ENCODE assay signal across 13 mouse cellular contexts in the genomic region with DNA sequence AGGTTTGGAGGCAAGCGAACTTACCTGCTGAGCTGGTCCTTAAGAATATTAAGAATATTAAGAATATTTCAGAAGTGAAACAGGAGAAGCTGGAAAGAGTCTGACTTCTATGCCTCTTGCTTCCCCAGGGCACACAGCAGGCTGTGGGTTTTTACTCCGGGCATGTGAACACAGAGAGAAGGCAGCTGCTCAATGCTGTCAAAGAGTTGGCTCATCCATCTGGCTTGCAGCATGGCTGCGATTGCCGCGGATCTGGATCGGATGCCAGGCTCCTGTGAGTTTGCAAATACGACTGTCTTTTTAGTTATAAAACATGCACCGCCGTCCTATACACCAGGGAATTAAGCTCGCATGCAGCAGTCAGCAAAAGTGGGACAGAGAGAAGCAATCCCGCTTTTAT. TPM values are rescaled to one million over a fixed set of nuclear protein-coding genes. Genes with fewer than 3 reads are reported as not detected.
A peak's percentile ranks its signal among the peaks of the same experiment; 100 is the strongest.
DNase-seq lines count a peak whose midpoint lies in the region; ATAC-seq and TF ChIP-seq lines count a peak whose summit lies in the region.
"Had no signal": no experiment of that assay in that cellular context is flagged by ENCODE, and none has a peak within 500 bp of the region (broad histone marks: within the 10 kb centered on the region; RNA-seq: fewer than 3 reads in every experiment).

No protein-coding gene starts in this region.

- peak; percentile 70 for DNase-seq in hindbrain, postnatal 0 days (ENCODE audit: low spot score)
- DNase-seq in hindbrain, embryonic 11.5 days (ENCODE audit: low spot score) = no peak
- DNase-seq in gastrocnemius, postnatal 10 days = peak; percentile 52
- peak; percentile 56 to 68 for DNase-seq in left cerebral cortex, postnatal 14 days (ENCODE audit: low spot score in 2 of 2)
- DNase-seq in right cerebral cortex, postnatal 36 days (ENCODE audit: low spot score in 2 of 2) = peak; percentile 24 to 35
- DNase-seq in spleen, postnatal 10 days (ENCODE audit: low spot score in 2 of 2) = no peak
- no peak for DNase-seq in liver

- H3K9ac ChIP-seq in hindbrain, postnatal 0 days (replicated peaks; ENCODE audit: low read length) = no peak overlapping the region
- no peak overlapping the region for H3K9ac ChIP-seq in hindbrain, embryonic 11.5 days (ENCODE audit: low read depth, low read length)
- H3K9ac ChIP-seq: embryonic facial prominence, embryonic 12.5 days; liver, embryonic 15.5 days had no signal

- no peaks in the 10 kb centered on the region for H3K4me1 ChIP-seq in hindbrain, postnatal 0 days (ENCODE audit: insufficient read depth, low read length)
- H3K4me1 ChIP-seq in hindbrain, embryonic 11.5 days (replicated peaks; ENCODE audit: control insufficient read depth, insufficient read depth, low read length) = no peaks in the 10 kb centered on the region
- H3K4me1 ChIP-seq: liver, embryonic 15.5 days had no signal

- H3K27ac ChIP-seq in hindbrain, postnatal 0 days = no peak overlapping the region
- no peak overlapping the region for H3K27ac ChIP-seq in hindbrain, embryonic 11.5 days (ENCODE audit: low read depth, low read length)
- H3K27ac ChIP-seq: embryonic facial prominence, embryonic 12.5 days; liver, embryonic 15.5 days had no signal

- no peaks in the 10 kb centered on the region for H3K27me3 ChIP-seq in hindbrain, postnatal 0 days (ENCODE audit: insufficient read depth, low read length)
- H3K27me3 ChIP-seq in hindbrain, embryonic 11.5 days (ENCODE audit: control insufficient read depth, insufficient read depth, low read length) = no peaks in the 10 kb centered on the region
- H3K27me3 ChIP-seq: embryonic facial prominence, embryonic 12.5 days; liver, embryonic 15.5 days had no signal

- H3K4me3 ChIP-seq in hindbrain, postnatal 0 days (ENCODE audit: low read length) = no peak overlapping the region
- H3K4me3 ChIP-seq in hindbrain, embryonic 11.5 days (ENCODE audit: low read depth, low read length) = no peak overlapping the region
- H3K4me3 ChIP-seq: embryonic facial prominence, embryonic 12.5 days; liver, embryonic 15.5 days had no signal

- intact Hi-C loops in left cerebral cortex, postnatal 14 days (cut with DNase I) = no loop called here

- TF ChIP-seq CTCF in hindbrain, postnatal 0 days (IDR thresholded peaks at IDR 0.05; ENCODE audit: low read depth) = no peak

- no peaks in the 10 kb centered on the region for H3K9me3 ChIP-seq in hindbrain, postnatal 0 days (ENCODE audit: low read length)
- no peaks in the 10 kb centered on the region for H3K9me3 ChIP-seq in hindbrain, embryonic 11.5 days (ENCODE audit: control insufficient read depth, low read length)
- H3K9me3 ChIP-seq: embryonic facial prominence, embryonic 12.5 days; liver, embryonic 15.5 days had no signal

- peak; percentile 66 for ATAC-seq in hindbrain, postnatal 0 days
- ATAC-seq in hindbrain, embryonic 11.5 days (ENCODE audit: low FRiP score) = no peak
- ATAC-seq: intestine, embryonic 16.5 days had no signal

- H3K36me3 ChIP-seq in hindbrain, postnatal 0 days (ENCODE audit: insufficient read depth, low read length) = no peaks in the 10 kb centered on the region
- H3K36me3 ChIP-seq in hindbrain, embryonic 11.5 days (ENCODE audit: control insufficient read depth, insufficient read depth, low read length) = no peaks in the 10 kb centered on the region
- H3K36me3 ChIP-seq: embryonic facial prominence, embryonic 12.5 days; liver, embryonic 15.5 days had no signal

- 50% methylated on average over 11 of the region's 11 CpGs for WGBS in hindbrain, postnatal 0 days
- WGBS in hindbrain, embryonic 11.5 days = 90% methylated on average over 11 of the region's 11 CpGs

- no peak overlapping the region for H3K4me2 ChIP-seq in hindbrain, postnatal 0 days (ENCODE audit: low read depth, low read length)
- no peak overlapping the region for H3K4me2 ChIP-seq in hindbrain, embryonic 11.5 days (replicated peaks; ENCODE audit: low read depth, low read length)
- H3K4me2 ChIP-seq: embryonic facial prominence, embryonic 12.5 days; liver, embryonic 15.5 days had no signal

RNA-seq across cellular contexts. Expression of a gene that starts 31.1 kb away (rescaled TPM):
- total RNA-seq in hindbrain, postnatal 0 days (2014; rRNA removed) = not detected in 2 replicates
- not detected in 2 replicates for polyA plus RNA-seq in hindbrain, postnatal 0 days (2015; fragmentation: Nextera tagmentation; extraction: Ambion mirVana)
- polyA plus RNA-seq in hindbrain, embryonic 11.5 days (2014; fragmentation: Nextera tagmentation; extraction: Ambion mirVana) = not detected in 2 replicates
- not detected for total RNA-seq in gastrocnemius, postnatal 10 days (2021)
- total RNA-seq in left cerebral cortex, postnatal 14 days (2021) = not detected
- total RNA-seq: ES-E14; heart, adult 8-10 months had no signal
- polyA plus RNA-seq: embryonic facial prominence, embryonic 12.5 days; intestine, embryonic 16.5 days; liver, embryonic 15.5 days; neural tube, embryonic 14.5 days had no signal

Comparison
In these comparisons a context has a peak if more than half of its experiments do, and no peak if none do; other contexts are left out.
1. DNase-seq: peak in hindbrain, postnatal 0 days (single experiment), gastrocnemius, postnatal 10 days (single experiment), left cerebral cortex, postnatal 14 days (2 of 2) and right cerebral cortex, postnatal 36 days (2 of 2); none in hindbrain, embryonic 11.5 days (single experiment), spleen, postnatal 10 days (0 of 2) and liver (single experiment).